Mouse (Mus musculus) right cerebral cortex, adult 18-20 months (tissue): ENCODE data around the gene Tardbp.

Experiments
- DNase-seq: peaks from one replicate; pipeline ENCODE4 v3.0.0; 2022; ENCODE audit warnings: mixed read lengths

Gene Tardbp

DNA sequence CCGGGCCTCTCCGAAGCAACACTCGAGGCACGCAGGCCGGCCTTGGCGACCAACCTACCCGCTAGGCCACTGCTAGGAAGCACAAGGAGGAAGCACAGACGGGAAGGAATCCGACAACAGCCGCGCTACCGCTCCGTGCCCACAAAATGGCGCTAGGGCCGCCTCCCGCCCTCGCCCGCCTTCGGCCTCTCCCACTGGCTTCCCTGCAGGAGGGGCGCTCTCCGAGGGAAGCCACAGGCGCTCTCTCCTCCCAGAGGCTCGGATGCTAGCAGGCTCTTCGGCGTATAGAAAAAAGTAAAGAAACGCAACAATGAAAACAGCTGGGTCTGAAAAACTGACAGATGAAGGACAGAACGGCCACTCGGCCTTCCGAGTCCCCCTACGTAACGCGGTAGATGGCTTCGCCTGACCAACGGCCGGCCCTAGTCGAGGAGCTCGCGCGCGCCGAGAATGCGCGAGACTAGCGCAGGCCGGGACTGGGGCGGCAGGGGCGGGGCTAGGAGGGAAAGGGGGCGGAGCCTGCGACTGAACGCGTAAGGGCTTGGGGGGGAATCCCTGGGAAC is at the start of gene Tardbp:
TSS of gene Tardbp (minus strand) at position 397 of the 563 bp plus-strand sequence.
- DNase-seq: peak; percentile 95

DNA sequence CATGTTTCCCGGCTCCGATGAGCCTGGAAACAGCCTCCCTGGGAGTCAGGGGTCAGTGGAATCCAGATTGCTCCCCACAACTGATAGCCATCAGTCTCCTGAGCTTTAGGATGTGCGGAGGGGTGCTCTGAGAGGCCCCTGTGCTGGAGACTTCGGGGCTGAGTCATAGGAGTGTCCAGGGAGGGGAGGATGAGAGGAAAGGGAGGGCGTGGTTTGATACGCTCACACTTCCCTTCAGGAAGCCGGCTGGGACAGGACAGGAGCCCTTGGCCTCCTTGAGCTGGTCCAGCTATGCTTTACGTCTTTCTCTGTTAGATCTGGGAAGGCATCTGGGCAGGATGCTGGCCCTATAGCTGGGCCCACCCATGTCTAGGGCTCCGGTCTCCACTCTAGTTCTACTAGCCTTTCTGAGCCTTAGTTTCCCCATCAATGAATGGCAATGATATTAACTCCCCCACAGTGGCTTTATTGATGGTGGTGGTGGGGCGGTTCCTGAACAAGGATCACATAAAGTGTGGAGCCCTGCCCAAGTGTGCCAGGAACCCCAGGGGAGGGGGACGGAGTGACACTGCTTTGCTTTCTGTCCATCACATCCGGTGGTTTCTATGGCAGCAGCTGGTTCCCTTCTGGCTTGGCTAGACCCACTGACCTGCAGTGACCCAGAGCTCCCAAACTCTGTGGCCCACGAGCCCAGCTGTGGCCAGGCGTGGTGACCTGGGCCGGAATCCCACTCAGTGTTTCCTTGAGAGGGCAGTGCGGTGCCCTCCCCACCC is 49.6 kb upstream of the Tardbp start:
- no peak for DNase-seq

DNA sequence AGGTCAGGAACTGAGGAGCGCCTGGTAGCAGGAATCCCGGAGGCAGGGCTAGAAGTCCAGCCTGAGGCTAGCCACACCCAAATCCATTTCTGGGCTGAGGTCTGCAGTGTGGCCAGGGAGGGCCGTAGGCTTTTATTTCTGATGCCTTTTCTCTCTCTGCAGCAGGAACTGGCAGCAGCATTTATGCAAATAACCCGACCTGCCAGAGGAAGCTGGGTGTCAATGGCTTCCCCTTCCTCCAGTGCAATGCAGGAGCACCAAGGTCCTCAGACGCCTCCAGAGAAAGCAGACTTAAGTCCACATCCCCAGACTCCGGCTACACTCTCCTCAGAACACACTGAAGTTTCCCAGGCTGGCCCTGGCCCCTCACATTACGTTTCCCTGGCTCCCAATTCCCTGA is 48.2 kb upstream of the Tardbp start:
- no peak for DNase-seq

DNA sequence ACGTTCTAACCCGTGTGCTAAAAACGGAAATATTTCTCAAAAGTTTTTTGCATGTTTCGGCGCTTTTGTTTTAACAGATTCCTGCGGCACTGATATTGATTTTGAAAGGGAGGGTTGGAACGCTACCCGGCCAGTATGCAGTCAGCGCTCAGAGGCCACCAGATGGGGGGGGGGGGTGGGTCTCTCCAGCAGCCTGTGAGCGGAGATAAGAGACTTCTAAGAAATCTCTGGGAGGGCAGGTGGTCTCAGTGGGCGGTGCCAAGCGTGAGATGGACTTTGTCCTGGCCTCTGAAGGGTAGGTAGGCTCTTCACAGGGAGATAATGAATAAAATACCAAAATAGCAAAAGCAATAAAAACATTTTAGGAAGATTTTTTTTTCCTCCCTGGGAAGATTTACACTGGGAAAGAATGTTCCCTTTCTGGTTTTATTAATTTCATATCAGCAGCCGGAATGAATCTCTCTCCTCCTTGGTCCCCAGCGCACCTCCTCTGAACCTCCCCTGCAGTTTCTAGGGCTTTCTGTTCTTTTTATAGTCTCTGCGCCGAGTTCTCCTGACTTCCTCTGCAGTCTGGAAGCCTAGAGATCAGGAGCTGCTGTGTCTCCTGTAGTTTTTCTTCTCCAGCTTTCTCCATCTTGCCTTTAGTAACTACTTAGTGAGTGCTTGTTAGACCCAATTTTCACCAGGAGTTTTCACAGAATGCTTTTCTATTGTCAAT is 44.6 kb upstream of the Tardbp start:
- DNase-seq: peak; percentile 31

DNA sequence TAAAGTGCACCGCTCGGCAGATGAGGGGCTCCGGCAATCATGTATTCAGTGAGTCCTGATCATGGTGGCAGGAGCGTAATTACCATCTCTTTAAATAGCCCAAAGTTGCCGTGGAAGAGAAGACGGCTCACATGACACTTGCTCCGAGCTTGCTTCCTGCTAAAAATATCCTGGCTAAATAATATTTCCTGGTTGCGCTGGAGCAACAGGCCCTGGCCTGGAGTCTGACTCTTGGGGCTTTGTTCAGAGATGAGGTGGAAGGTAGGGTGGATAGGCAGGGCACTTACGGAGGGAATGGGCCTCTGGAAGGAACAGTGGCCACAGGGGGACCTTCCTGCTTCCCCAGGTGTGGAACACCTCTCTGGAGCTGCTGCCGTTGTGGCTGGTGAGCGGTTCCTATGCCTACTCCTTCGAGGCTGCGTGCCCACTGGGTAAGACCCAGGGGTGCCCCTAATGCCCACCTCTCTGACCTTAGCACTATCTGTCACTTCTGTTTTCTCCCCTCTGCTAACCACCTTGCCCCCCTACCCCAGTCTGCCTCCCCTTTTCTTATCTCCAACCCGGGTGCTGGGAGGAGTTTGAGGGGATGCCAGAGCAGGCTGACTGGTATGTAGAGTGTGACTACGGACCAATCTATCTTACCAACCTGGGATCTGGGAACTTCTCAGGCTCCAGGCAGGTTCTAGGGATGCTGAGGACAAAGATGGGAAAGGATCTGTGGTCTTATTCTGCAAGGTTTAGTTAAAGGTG is 40.4 kb upstream of the Tardbp start:
- no peak for DNase-seq

DNA sequence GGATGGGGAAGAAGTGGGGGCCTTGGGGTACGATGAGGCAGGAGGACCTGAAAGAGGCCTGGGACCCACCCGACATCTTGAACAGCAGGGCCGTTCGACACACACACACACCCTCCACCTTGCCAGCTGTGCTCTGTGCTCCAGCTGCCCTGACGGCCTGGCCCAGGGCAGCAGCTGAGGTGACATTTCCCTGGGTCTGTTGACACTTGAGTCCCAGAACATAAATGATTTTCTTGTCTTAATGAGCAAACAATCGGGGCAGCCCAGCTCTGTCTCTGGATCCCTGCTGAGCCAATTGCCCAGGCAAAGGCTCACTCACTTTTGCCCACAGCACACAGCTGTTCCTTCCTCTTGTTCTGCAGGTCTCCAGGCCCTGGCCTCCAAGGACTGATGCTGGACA is 37.2 kb upstream of the Tardbp start:
- no peak for DNase-seq

DNA sequence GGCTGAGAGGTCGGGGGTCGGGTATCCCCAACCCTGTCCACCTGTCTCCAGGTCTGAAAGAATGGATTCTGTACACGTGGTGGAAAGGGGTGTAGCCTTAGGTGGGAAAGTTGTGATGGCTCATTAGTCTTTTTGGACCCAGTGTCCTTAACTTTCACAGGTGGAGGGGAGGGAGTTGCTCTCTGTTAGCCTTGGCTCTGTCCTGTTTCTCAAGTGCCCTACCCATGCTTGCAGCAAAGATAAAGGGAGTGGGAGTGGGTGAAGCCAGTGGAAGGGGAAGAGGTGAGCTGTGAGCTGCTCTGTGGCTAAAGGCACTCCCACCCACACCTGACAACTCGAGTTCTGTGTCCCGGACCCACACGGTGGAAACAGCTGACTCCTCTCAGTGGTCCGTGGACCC is 36.5 kb upstream of the Tardbp start:
- DNase-seq: no peak

DNA sequence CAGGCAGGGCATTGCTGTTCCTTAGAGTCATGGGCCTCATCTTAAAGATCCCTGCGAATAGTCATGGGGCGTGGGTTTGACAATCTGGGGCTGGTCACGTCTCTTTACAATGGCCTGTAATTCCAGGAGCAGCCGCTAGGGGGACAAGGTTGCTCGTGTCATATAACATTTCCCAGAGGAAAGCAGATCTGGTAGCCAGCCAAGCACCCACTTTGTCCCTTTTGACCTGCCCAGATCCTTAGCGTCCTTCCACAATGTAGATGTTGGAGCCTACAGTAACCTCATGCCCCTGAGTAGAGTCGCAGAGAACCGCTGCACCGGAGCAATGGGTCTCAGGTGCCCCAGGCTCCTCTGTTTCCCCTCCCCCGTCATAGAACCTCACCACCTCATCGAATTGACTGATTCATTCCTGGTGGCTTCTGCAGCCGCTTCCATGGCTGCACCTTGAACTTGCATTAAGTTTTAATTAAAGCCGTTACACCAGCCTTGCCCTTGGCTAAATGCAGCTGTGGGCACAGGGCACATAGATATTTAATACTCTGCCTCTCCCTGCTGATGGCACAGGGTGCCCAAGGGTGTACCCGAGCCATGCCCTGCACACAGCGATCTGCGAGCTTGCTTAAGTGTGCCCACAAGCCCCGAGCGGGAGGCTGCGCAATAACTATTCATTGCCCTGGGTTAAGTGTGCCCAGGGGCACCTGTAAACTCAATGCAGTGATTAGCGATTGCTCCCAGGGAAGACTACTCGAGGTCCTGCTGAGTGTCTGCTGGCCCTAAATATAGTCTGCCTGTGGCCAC is 35.5 kb upstream of the Tardbp start:
- DNase-seq: peak; percentile 44

DNA sequence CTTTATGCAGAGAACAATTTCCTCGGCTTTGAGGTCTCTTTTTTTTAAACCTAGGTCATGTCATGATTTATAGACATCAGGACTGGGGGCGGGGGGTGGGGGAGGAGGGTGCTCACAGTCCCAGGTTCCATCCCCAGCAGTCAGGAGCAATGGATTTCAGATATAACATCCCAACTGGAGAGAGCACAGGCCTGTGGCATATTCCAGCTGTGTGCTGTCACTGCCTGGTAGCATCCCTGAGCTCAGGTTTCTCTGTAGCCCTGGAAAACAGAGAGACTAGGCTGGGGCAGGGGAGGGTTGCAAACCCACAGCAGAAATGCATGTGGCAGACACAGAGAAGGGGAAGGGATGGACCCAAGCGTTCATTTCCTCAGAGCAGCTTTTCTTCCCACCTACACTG is 33.4 kb upstream of the Tardbp start:
- no peak for DNase-seq

DNA sequence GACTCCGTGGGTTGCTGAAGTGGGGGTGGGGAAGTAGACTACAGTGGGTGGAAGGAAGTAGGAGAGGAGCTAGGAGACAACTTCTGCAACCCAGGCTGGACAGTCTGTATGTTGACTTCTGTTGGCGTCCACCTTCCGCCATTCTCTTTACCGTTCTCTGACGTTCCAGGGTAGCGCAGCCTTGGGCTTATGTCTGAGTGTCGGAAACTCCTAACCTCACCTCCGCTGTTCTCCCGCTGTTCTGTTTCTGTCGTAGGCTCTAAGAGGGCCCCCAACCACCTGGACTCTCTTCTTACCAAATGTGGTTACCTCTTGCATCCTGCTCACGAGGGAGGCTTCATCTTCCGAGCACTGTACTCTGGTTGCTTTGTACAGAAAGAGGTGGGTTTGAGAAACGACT is 31.0 kb upstream of the Tardbp start:
- DNase-seq: no peak

DNA sequence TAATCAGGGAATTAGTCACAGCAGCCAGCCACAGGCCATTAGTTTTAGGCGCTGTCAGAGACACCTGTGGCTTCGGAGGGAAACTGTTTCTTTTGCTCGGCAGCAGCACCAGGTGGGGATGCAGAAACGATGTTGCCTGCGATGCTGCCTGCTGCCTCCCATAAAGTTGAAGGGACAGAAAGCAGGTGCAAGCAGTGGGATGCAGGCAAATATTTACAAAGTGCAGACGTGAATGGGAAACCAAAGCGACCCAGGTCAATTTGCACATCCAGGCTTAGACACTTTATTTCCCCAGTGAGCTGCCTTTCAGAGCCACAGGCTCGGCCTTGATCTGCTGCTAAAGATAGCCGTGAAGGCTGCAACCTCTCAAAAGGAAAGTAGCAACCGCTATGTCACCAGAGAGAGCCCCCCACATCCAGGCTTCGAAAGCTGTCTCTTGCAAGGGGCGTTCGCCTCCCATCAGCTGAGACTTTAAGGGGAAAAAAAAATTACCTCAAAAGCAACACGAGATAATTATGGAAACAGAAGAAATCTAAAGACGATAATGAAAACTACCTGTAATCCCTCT is 30.0 kb upstream of the Tardbp start:
- no peak for DNase-seq

DNA sequence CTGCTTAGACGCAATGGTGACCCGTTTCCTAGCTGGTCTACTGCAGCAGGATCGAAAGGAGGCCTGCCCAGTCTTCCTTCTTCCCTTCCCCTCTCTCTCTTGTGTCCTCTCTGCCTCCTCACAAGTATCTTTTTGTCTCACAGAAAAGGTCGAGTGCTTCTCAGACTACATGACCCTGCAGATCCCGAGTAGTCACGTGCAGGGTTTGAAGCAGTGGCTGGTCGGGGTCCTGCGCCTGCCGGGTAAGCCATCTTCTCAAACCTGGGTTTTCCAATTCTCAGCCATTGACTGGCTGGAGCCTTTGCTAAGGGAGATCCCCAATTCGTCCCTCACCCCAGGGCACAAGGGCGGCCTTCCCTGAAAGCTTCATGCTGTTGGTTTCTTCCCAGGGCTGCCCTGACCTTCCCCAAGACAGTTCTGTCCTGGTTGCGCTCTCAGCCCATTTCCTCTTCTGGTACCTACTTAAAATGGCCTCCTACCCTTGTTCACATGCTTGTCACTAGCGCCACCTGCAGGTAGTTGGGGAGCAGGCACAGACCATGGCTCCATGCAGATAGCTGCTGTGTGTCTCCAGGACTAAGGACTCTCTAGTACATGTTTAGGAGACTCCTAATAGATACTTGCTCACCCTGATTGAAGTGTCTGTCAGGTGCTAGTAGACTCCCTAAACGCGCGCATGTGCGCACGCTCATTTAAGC is 28.0 kb upstream of the Tardbp start:
- no peak for DNase-seq

DNA sequence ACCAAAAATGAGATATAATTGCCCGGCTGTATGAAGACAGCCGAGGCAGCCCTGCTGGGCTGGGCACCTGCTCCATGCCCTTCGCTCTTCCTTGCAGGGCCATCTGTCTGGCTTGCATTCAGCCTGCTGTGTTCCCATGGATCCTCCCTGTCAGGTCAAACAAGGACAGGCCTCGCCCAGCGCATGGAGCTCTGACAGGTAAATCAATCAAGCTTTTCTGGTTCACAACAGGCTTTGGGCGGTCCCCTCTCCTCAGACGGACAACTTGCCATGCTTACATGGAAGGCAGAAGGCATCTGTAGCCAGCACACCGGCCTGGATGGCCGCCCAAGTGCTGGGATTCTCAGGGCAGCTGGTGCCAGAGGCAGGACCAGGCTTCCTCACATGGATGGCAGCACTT is 24.2 kb upstream of the Tardbp start:
- no peak for DNase-seq

DNA sequence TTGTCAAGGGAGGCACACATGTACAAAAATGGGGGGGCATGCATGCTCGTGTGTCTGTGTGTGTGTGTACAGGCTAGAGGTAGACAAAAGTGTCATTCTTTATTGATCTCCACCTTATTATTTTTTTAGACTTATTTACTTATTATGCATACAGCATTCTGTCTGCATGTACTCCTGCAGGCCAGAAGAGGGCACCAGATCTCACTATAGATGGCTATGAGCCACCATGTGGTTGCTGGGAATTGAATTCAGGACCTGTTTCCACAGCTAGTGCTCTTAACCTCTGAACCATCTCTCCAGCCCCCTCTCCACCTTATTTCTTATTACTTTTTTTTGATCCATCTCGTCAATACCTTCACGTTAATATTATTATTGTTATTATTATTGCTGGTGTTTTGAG is 22.5 kb upstream of the Tardbp start:
- DNase-seq: no peak

DNA sequence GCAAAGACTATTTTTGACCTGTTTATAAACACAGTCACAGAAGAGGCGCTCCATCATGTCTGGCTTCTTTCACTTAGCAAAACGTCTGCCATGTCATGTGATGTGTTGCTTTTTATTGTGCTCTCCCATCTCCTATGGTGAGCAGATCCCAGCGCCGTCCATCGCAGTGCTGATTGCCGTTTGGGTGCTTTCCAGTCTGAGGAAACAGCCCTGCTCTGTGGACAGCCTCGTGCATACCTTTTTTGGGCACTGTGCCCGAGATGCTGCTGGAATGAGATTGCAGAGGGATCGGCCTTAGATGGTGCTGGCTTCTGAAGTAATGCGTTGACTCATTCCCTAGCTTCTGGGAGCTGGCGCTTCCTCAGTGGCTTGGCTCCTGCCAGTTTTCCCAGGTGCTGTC is 19.8 kb upstream of the Tardbp start:
- peak; percentile 66 for DNase-seq

DNA sequence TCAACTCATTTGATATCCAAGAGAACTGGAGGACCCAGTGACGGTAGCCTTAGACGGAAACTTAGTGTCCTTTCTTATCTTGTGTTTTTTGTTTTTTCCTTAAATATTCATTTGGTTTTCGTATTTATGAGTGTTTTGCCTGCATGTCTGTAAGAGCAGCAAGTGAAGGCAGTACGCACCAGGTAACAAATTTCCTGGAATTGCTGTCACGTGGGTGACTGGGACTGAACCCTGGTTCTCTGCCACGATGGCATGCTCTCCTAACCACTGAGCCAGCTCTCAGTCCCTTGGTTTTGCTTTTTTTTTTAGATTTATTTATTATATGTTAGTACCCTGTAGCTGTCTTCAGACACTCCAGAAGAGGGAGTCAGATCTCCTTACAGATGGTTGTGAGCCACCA is 18.1 kb upstream of the Tardbp start:
- no peak for DNase-seq

DNA sequence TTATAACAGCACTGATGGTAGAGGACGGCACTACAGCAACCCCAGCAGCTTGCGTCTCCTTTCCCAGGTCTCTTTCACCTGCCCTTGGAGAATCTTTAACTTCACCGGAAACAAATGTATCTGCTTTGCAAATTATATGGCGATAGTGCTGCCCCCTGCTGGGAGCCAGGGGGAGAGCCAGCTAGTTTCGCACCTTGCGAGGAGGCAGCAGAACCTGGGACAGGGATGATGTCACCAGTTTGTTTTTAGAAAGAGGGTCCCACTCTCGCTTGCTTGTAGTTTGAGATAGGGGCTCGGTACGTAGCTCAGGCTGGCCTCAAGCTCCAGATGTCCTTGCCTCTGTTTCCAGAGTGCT is 17.3 kb upstream of the Tardbp start:
- peak; percentile 57 for DNase-seq

DNA sequence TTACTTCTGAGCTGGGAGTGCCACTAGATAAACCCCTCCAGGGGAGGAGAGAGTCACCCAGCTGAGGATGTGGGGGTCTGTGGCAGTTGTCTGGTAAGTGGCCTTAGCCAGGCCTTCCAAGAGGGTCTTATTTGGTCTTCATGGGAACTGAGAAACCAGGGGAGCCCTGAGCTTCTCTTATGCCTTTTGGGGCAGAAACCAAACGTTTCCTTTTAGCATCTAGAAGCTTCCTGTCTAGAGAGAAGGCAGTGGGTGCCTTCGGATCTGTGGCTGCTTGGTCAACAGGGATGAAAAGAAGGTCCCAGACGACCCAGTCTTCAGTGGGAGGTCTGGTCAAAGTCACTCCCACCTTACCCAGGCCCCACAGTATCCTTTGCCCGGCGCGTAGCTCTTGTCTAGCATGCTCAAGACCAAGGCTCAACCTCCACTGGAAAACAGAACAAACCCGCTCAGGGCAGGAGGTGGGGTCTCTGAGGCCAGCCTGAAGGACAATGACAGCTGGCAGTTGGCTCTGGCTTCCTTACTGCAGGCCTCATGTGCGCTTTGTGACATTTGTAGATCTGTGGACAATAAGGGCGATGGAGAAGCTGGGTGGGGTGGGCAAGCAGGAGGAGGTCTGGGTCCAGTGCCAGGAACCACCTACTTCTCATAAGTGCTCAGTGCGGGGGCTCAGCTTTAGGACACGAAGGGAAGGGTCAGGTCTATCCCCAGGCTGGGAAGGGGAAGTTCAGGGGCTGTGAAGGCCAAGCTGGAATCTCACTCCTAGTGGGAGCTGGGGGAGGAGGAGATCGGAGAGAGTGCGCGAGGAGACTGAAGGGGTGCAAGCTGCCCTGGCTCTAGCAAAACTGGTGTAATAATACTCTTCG is 16.7 kb upstream of the Tardbp start, which contains the start of gene Gm572:
TSS of gene Gm572 (plus strand) at position 27 of the 866 bp plus-strand sequence.
- DNase-seq: no peak

DNA sequence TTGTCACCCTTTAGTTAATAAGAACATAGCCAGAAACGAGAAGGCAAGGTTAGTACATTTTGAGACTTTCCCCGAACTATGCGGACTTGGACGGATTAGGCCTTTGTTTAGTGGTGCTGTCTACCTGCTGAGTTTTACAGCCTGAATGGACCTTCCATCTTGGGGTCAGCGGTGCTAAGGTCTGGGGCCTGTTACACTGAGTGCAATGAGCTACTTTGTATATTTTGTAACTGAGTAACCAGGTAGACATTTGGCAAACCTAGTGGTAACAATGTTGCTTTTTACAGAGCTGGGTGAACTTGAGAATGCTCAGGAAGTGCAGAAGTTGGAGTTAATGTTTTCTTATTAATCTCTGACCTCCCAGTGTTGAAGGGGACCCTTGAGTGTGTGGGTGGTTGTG is 14.3 kb upstream of the Tardbp start:
- DNase-seq: no peak

DNA sequence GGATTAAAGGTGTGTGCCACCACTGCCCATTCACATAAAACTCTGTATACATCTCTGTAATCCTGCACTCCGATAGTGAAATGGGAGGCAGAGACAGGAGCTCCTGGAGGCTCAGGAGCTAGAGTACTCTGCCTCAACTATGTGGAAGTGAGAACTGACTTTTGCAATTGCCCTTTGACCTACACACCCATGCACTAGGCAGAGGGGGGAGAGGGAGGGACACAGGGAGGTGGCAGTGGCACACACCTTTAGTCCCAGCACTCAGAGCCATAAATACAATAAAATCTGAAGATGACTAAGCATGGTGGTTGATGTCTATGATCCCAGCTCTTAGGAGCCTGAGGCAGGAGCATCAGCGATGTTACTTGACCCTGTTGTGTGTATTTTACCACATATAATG is 12.6 kb upstream of the Tardbp start:
- DNase-seq: no peak

DNA sequence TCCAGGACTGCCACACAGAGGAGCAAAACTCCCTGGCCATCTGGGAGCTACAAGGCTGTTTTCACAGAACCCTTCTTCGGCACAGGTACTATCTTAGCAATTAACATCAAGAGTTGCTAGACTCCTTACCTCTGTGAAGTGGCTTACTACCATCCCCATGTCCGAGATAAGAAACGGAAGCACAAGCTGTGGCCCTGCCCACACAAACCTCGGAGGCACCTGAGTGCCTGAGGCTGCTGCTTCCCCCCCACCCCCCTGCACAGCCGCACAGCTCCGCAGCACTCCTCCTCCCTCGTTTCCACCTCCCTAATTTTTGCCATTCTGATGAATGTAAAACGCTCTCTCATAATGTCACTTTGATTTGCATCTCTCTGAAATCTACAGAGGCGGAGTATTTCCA is 11.5 kb upstream of the Tardbp start:
- no peak for DNase-seq
